Mouse (Mus musculus) E14TG2a.4 (cell line): Measurements from ENCODE around the gene Cobl.

ENCODE experiments used
- H3K27me3 ChIP-seq: 2 replicates; pipeline ENCODE4 v1.6.1; 2014; ENCODE audit warnings: low read length, control low read depth; ENCODE audit not compliant: insufficient read depth
- H3K36me3 ChIP-seq: 2 replicates; pipeline ENCODE4 v1.6.1; 2014; ENCODE audit warnings: low read length, control low read depth; ENCODE audit not compliant: insufficient read depth
- H3K4me1 ChIP-seq: replicated peaks from 2 replicates; pipeline ENCODE4 v1.6.1; 2014; ENCODE audit warnings: low read depth, low read length, control low read depth
- H3K4me3 ChIP-seq: replicated peaks from 2 replicates; pipeline ENCODE4 v1.5.1; 2014; ENCODE audit warnings: mild to moderate bottlenecking, low read length
- H3K9me3 ChIP-seq: 2 replicates; pipeline ENCODE4 v1.6.1; 2014; ENCODE audit warnings: low read length, control low read depth
- CTCF ChIP-seq: conservative IDR thresholded peaks from 2 replicates; pipeline ENCODE4 v1.5.1; 2014; ENCODE audit warnings: low read length
- NANOG ChIP-seq: IDR thresholded peaks from 2 replicates; pipeline ENCODE4 v1.6.1; 2014; ENCODE audit warnings: borderline replicate concordance, low read length, mixed read lengths
- POU5F1 ChIP-seq: IDR thresholded peaks from 2 replicates; pipeline ENCODE4 v1.6.1; 2014; ENCODE audit warnings: low read length, borderline replicate concordance

The Cobl gene

DNA sequence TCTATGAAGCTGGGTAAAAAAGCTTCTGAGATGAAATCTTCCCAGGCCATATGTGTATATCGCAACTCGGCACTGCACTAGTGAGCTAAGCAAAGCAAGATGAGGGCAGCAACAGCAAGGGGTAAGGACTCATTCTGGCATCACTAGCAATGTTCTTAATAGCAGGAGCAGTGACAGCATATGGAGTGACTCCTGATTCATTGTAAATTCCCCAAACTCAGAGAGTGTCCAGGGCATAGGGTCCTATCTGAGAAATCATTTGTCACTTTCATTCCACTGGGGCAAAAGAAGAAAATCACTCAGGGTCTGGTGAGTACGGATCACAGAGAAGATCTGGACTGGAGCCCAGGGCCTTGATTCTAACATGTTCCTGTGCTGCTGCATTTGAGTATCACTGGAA lies 44.6 kb downstream of the Cobl start:
- no peak overlapping the region for H3K4me3 ChIP-seq
- H3K4me1 ChIP-seq, result peaks cover 38% of the 10 kb centered on the region
- peaks cover 65% of the 10 kb centered on the region for H3K36me3 ChIP-seq
- H3K27me3 ChIP-seq, result no peaks in the 10 kb centered on the region
- TF ChIP-seq NANOG (no peak), CTCF (no peak), POU5F1 (no peak)
- no peaks in the 10 kb centered on the region for H3K9me3 ChIP-seq

DNA sequence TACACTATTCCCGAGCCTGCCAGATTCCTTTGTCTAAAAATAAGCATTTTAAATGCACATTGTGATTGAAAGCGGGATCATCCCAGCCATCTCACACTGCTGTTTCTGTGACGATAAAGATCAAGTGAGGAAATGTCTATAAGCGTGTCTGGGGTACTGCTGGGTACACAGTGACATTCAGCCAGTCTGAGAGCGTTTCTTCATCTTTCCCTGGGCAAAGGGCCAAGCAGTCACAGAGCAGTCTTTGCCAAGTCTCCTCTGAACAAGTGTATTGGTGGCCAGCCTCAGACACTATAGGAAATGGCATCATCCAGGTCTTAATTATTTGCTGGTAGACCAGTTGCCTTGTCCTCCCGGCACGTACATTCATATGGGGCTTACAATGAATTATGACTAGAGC lies 47.9 kb downstream of the Cobl start:
- Histone ChIP-seq H3K9me3 (no peaks in the 10 kb centered on the region), H3K36me3 (peaks cover 53% of the 10 kb centered on the region), H3K27me3 (no peaks in the 10 kb centered on the region), H3K4me1 (peaks cover 20% of the 10 kb centered on the region), H3K4me3 (no peak overlapping the region)
- TF ChIP-seq CTCF (no peak), NANOG (no peak), POU5F1 (no peak)

DNA sequence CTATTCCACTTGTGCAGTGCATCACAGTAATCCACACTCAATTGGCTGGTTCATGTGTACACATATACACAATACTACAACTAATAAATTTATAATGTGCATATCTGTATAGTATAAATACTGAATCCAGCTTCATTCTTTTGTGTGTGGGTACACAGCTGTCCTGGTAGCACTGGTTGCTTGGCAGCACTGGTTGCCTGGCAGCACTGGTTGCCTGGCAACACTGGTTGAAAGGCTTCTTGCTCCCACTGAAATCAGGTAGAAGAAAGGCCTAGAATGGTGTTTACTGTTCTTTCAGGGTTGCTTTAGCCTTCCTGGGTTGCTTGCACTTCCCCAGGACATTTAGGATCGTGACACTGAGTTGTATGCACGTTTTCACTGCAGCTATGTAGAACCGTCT lies 49.4 kb downstream of the Cobl start:
- H3K4me3 ChIP-seq, result no peak overlapping the region
- peaks cover 7% of the 10 kb centered on the region; the same call in 1 of the 2 replicates for H3K4me1 ChIP-seq
- H3K9me3 ChIP-seq, result no peaks in the 10 kb centered on the region
- TF ChIP-seq POU5F1, result no peak
- TF ChIP-seq CTCF, result no peak
- no peak for TF ChIP-seq NANOG
- H3K27me3 ChIP-seq, result no peaks in the 10 kb centered on the region
- H3K36me3 ChIP-seq, result peaks cover 43% of the 10 kb centered on the region

DNA sequence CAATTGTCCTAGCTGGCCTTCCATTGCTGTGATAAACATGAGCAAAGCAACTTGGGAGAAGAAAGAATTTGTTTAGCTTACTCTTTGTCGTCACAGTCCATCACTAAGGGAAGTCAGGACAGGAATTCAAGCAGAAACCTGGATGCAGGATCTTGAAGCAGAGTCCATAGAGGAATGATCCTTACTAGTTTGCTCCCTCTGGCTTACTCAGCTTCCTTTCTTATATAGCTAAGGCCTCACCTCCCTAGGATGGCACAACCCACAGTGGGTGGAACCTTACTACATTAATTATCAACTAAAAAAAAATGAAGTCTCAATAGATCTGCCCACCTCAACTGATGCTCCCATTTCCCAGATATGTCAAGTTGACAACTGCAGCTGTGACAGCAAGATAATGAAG lies 52.8 kb downstream of the Cobl start:
- Histone ChIP-seq H3K4me1 (peaks cover 10% of the 10 kb centered on the region; the same call in 1 of the 2 replicates), H3K36me3 (peaks cover 30% of the 10 kb centered on the region), H3K9me3 (no peaks in the 10 kb centered on the region), H3K27me3 (no peaks in the 10 kb centered on the region), H3K4me3 (no peak overlapping the region)
- TF ChIP-seq POU5F1, result no peak
- TF ChIP-seq NANOG, result no peak
- no peak for TF ChIP-seq CTCF

DNA sequence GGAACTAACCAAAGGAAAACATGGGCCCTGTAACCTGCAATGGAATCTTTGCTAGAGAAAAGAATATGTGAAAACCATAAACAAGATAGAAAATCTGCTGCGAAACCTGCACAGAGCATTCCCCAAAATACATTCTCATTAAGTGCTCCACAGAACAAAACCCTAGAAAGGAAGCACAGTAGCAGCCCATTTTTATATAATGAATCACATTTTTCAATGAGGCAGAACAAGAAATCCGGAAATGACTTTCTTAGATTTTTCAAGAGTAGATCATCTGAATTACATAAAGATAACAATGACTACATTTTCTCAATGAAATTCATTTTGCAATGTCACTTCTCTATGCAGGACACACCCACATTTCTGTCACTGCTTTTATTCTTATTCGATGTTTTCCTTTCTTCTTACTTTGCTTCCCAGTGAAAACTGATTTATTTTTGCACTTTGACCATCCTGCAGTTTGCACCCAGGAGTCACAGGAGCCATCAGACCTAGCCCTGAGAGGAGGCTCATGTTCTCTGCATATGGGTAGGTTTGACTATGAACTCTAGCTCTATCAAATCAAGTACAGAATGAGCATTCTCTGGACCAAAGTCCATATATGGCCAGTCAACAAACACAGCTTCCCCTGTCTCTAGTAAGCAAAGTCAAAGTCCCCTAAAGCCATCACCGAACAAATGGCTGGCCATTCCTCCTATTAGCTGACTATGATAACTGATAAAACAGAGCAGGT lies 53.5 kb downstream of the Cobl start:
- no peak overlapping the region for H3K4me3 ChIP-seq
- H3K27me3 ChIP-seq, result no peaks in the 10 kb centered on the region
- TF ChIP-seq POU5F1 (no peak), NANOG (no peak), CTCF (no peak)
- peaks cover 8% of the 10 kb centered on the region; the same call in 1 of the 2 replicates for H3K4me1 ChIP-seq
- peaks cover 28% of the 10 kb centered on the region; the same call in 1 of the 2 replicates for H3K36me3 ChIP-seq
- no peaks in the 10 kb centered on the region for H3K9me3 ChIP-seq

DNA sequence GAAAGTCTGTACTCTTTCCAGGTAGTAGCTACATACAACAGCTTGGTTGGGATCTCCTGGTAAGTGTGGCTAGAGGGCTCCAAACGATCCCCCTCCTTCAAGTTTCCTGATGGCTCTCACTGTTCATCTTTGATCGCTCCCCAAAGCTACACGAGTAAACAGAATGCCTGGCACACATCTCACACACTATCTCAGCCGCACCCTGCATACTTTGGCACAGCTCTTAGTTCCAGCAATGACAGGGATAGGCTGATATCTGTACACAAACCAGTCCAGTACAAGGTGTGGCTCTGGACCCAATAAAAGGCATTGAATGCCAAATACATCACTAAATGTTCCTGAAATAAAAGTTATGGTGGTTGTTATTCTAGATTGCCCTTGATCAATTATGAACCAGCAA lies 55.3 kb downstream of the Cobl start:
- TF ChIP-seq NANOG, result no peak
- TF ChIP-seq CTCF, result no peak
- TF ChIP-seq POU5F1, result no peak
- peaks cover 8% of the 10 kb centered on the region; the same call in 1 of the 2 replicates for H3K4me1 ChIP-seq
- H3K27me3 ChIP-seq, result no peaks in the 10 kb centered on the region

DNA sequence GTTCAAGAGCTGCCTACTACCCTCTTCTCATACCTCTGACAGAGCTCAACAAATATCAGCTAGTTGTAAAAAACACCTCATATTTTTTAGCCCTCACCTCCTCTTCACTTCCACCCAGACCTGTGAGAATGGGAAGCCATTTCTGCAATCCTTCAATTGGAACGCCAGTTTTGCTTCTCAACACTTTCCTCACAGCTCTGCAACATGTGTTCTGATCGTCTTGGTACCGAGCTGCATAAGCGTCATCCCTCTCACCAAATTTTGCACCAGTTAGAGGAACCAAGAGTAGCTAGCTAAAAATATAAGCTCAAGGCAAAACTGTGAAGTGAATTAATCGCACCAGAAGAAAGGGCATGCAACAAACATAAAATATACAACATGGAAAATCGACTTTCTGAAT lies 56.9 kb downstream of the Cobl start:
- no peaks in the 10 kb centered on the region for H3K9me3 ChIP-seq
- H3K4me1 ChIP-seq, result peaks cover 8% of the 10 kb centered on the region; the same call in 1 of the 2 replicates
- no peak overlapping the region for H3K4me3 ChIP-seq
- H3K36me3 ChIP-seq, result peaks cover 29% of the 10 kb centered on the region; the same call in 1 of the 2 replicates
- TF ChIP-seq POU5F1 (no peak), CTCF (no peak)
- H3K27me3 ChIP-seq, result no peaks in the 10 kb centered on the region

More for the DNA sequence above, 55.3 kb downstream of the Cobl start:
- no peak overlapping the region for H3K4me3 ChIP-seq
- H3K9me3 ChIP-seq, result no peaks in the 10 kb centered on the region
- peaks cover 28% of the 10 kb centered on the region; the same call in 1 of the 2 replicates for H3K36me3 ChIP-seq

DNA sequence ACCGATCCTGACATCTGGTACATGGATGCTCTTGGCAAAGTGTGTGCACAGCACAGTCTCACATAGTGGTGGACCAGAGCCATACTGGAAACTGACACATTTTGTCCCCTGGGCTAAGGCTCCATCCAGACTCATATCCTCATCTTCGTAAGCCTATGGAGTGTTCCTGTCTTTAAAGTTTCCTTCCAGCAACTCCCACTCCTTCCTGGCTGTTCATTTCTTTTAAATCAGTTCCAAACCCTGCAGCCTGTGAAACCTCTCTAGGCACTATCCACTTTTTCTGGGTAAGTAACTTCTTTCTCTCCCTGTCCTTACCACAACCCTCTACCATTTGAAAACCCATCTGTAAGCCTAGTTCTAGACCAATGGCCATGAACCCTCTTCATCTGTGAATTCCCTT lies 64.9 kb downstream of the Cobl start:
- no peak for TF ChIP-seq NANOG
- TF ChIP-seq POU5F1, result no peak
- no peak for TF ChIP-seq CTCF
- no peak overlapping the region for H3K4me3 ChIP-seq
- no peaks in the 10 kb centered on the region for H3K9me3 ChIP-seq
- no peaks in the 10 kb centered on the region for H3K27me3 ChIP-seq
- H3K4me1 ChIP-seq, result peaks cover 23% of the 10 kb centered on the region
- peaks cover 54% of the 10 kb centered on the region for H3K36me3 ChIP-seq

DNA sequence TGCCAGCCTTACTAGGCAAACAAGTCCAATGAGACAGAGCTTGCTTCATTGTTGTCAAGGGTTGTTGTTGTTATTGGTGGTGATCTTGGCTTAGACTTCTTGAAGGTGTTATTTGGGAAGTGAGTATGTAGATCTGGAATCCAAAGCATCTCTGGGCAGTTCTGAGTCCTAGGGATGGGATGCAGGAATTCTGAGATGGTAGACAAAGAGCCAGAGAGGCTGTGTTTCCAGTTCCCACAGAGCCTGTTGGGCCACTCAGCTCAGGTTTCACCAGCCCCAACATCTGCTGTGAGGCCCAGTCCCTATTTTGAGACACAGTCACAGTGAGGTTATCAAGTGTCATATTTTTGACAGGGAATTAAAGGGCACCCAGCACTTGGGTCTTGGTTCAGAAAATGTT lies 68.6 kb downstream of the Cobl start:
- no peak for TF ChIP-seq NANOG
- no peak for TF ChIP-seq POU5F1
- Histone ChIP-seq H3K4me3 (no peak overlapping the region), H3K9me3 (peaks cover 10% of the 10 kb centered on the region), H3K4me1 (peaks cover 39% of the 10 kb centered on the region), H3K27me3 (no peaks in the 10 kb centered on the region), H3K36me3 (peaks cover 83% of the 10 kb centered on the region)
